ENCODE assay signal across 9 mouse cellular contexts in the genomic region with DNA sequence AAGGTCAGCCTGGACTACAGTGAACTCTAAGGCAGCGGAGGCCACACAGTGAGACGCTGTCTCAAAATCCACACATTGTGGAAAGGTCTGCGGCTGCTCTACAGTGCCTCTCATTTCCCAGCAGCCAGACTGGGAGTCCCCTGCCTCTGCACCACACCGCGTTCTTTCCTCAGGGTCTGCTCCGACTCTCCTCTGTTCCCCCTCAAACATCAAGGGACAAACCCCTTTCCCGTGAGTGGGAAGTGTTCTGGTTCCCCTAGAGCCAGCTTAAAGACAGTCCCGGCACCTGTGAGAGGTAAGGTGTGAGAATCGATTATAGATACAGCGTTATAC. TPM values are rescaled to one million over a fixed set of nuclear protein-coding genes. Genes with fewer than 3 reads are reported as not detected.
A peak's percentile ranks its signal among the peaks of the same experiment; 100 is the strongest.
DNase-seq lines count a peak whose midpoint lies in the region; ATAC-seq and TF ChIP-seq lines count a peak whose summit lies in the region.
"Had no signal": no experiment of that assay in that cellular context is flagged by ENCODE, and none has a peak within 500 bp of the region (broad histone marks: within the 10 kb centered on the region; RNA-seq: fewer than 3 reads in every experiment).

No protein-coding gene starts in this region.

- H3K9me3 ChIP-seq in heart, embryonic 15.5 days (replicated peaks), result no peaks in the 10 kb centered on the region
- no peaks in the 10 kb centered on the region for H3K9me3 ChIP-seq in midbrain, embryonic 11.5 days (ENCODE audit: control insufficient read depth, low read length)
- no peaks in the 10 kb centered on the region for H3K9me3 ChIP-seq in midbrain, embryonic 14.5 days (ENCODE audit: control insufficient read depth, low read length)
- H3K9me3 ChIP-seq in intestine, embryonic 15.5 days, result no peaks in the 10 kb centered on the region

- H3K27me3 ChIP-seq in heart, embryonic 15.5 days, result 0 out of 2 replicates have a peak, but pooled peaks cover 7% of the 10 kb centered on the region
- peaks cover 5% of the 10 kb centered on the region; the same call in 1 of the 2 replicates for H3K27me3 ChIP-seq in midbrain, embryonic 11.5 days (ENCODE audit: control insufficient read depth, insufficient read depth, low read length)
- no peaks in the 10 kb centered on the region for H3K27me3 ChIP-seq in midbrain, embryonic 14.5 days (ENCODE audit: control insufficient read depth, insufficient read depth, low read length)
- H3K27me3 ChIP-seq in intestine, embryonic 15.5 days (replicated peaks), result no peaks in the 10 kb centered on the region
- no peaks in the 10 kb centered on the region for H3K27me3 ChIP-seq in small intestine, adult 2 months (ENCODE audit: control insufficient read depth, insufficient read depth, low read length)

- peak overlapping the region; percentile 46 for H3K4me3 ChIP-seq in heart, embryonic 15.5 days
- H3K4me3 ChIP-seq in midbrain, embryonic 11.5 days (ENCODE audit: low read depth, low read length), result no peak overlapping the region
- no peak overlapping the region for H3K4me3 ChIP-seq in midbrain, embryonic 14.5 days (replicated peaks; ENCODE audit: low read depth, low read length)
- H3K4me3 ChIP-seq in intestine, embryonic 15.5 days (replicated peaks), result peak overlapping the region; percentile 28
- peak overlapping the region; percentile 73 for H3K4me3 ChIP-seq in small intestine, adult 2 months (ENCODE audit: low read depth, low read length)

- peak overlapping the region; percentile 80 for H3K27ac ChIP-seq in heart, embryonic 15.5 days
- H3K27ac ChIP-seq in midbrain, embryonic 11.5 days (ENCODE audit: low read depth, low read length), result no peak overlapping the region
- H3K27ac ChIP-seq in midbrain, embryonic 14.5 days (replicated peaks; ENCODE audit: low read depth, low read length), result no peak overlapping the region
- H3K27ac ChIP-seq in intestine, embryonic 15.5 days, result peak overlapping the region; percentile 56
- H3K27ac ChIP-seq in small intestine, adult 2 months (ENCODE audit: insufficient read depth, low read depth, low read length), result peak overlapping the region; percentile 80

- peaks cover 17% of the 10 kb centered on the region for H3K4me1 ChIP-seq in heart, embryonic 15.5 days (replicated peaks)
- 0 out of 2 replicates have a peak, but pooled peaks cover 5% of the 10 kb centered on the region for H3K4me1 ChIP-seq in midbrain, embryonic 11.5 days (ENCODE audit: control insufficient read depth, insufficient read depth, low read length)
- 0 out of 2 replicates have a peak, but pooled peaks cover 4% of the 10 kb centered on the region for H3K4me1 ChIP-seq in midbrain, embryonic 14.5 days (ENCODE audit: control insufficient read depth, insufficient read depth, low read length)
- peaks cover 31% of the 10 kb centered on the region for H3K4me1 ChIP-seq in intestine, embryonic 15.5 days (replicated peaks)
- peaks cover 18% of the 10 kb centered on the region for H3K4me1 ChIP-seq in small intestine, adult 2 months (ENCODE audit: control insufficient read depth, insufficient read depth, insufficient read length, low read length)

- H3K4me2 ChIP-seq in heart, embryonic 15.5 days, result peak overlapping the region; percentile 47
- H3K4me2 ChIP-seq in midbrain, embryonic 11.5 days, result no peak overlapping the region
- no peak overlapping the region for H3K4me2 ChIP-seq in midbrain, embryonic 14.5 days (ENCODE audit: low read length)
- peak overlapping the region; percentile 40 for H3K4me2 ChIP-seq in intestine, embryonic 15.5 days (replicated peaks)

- no peaks in the 10 kb centered on the region for H3K36me3 ChIP-seq in heart, embryonic 15.5 days
- H3K36me3 ChIP-seq in midbrain, embryonic 11.5 days (ENCODE audit: control insufficient read depth, insufficient read depth, low read length), result no peaks in the 10 kb centered on the region
- no peaks in the 10 kb centered on the region for H3K36me3 ChIP-seq in midbrain, embryonic 14.5 days (ENCODE audit: control insufficient read depth, insufficient read depth, low read length)
- H3K36me3 ChIP-seq in intestine, embryonic 15.5 days, result no peaks in the 10 kb centered on the region
- no peaks in the 10 kb centered on the region for H3K36me3 ChIP-seq in small intestine, adult 2 months (ENCODE audit: control insufficient read depth, insufficient read depth, low read length)

- intact Hi-C loops in heart, postnatal 36 days (cut with DNase I), result no loop called here

- TF ChIP-seq POLR2A in small intestine, adult 2 months (IDR thresholded peaks at IDR 0.05; ENCODE audit: low read depth, low read length), result 0 out of 2 replicates have a peak, but pooled peaks have one; percentile 27

- 48% methylated on average over 10 of the region's 10 CpGs for WGBS in heart, embryonic 15.5 days
- WGBS in midbrain, embryonic 11.5 days, result 53% methylated on average over 10 of the region's 10 CpGs
- 67% methylated on average over 10 of the region's 10 CpGs for WGBS in midbrain, embryonic 14.5 days
- WGBS in intestine, embryonic 15.5 days, result 61% methylated on average over 10 of the region's 10 CpGs
- WGBS in small intestine, adult 2 months, result 76% methylated on average over 10 of the region's 10 CpGs

- peak overlapping the region; percentile 47 for H3K9ac ChIP-seq in heart, embryonic 15.5 days
- no peak overlapping the region for H3K9ac ChIP-seq in midbrain, embryonic 11.5 days (ENCODE audit: low read length)
- no peak overlapping the region for H3K9ac ChIP-seq in midbrain, embryonic 14.5 days (replicated peaks; ENCODE audit: low read length)
- no peak overlapping the region for H3K9ac ChIP-seq in intestine, embryonic 15.5 days

- DNase-seq in heart, postnatal 36 days, result no peak
- DNase-seq in midbrain, embryonic 11.5 days (ENCODE audit: low spot score, missing footprints), result peak; percentile 75
- no peak for DNase-seq in midbrain, embryonic 14.5 days
- no peak for DNase-seq in ovary, postnatal 10 days (ENCODE audit: low spot score)

- no peak for ATAC-seq in heart, embryonic 15.5 days (replicated peaks; ENCODE audit: insufficient number of reproducible peaks, insufficient read depth, low FRiP score, low read depth)
- no peak for ATAC-seq in midbrain, embryonic 11.5 days (ENCODE audit: low FRiP score)
- no peak for ATAC-seq in midbrain, embryonic 14.5 days (ENCODE audit: low FRiP score, low TSS enrichment)
- no peak for ATAC-seq in intestine, embryonic 15.5 days
- ATAC-seq in monocyte, adult 5-6 weeks (replicated peaks; ENCODE audit: insufficient number of reproducible peaks, low FRiP score, low TSS enrichment, poor library complexity, severe bottlenecking), result no peak
- ATAC-seq: forebrain, embryonic 16.5 days had no signal

- TF ChIP-seq CTCF in small intestine, adult 2 months (IDR thresholded peaks at IDR 0.05; ENCODE audit: extremely low read depth, insufficient read length, insufficient replicate concordance, low read depth, low read length), result no peak

RNA-seq across cellular contexts. Expression of gene Abi3, which starts 0.8 kb away (rescaled TPM):
- 13.0 and 22.0 TPM in 2 replicates for polyA plus RNA-seq in heart, embryonic 15.5 days (2015; fragmentation: Nextera tagmentation; extraction: Ambion mirVana)
- total RNA-seq in heart, postnatal 36 days (2021), result 10 to 100 TPM in 1 of 2 experiments, 1 to 10 TPM in 1; 9.3 to 13.7 TPM
- 1.2 and 2.1 TPM in 2 replicates for polyA plus RNA-seq in midbrain, embryonic 11.5 days (2014; fragmentation: Nextera tagmentation; extraction: Ambion mirVana)
- polyA plus RNA-seq in midbrain, embryonic 14.5 days (2014; fragmentation: Nextera tagmentation; extraction: Ambion mirVana), result 0.26 and 0.64 TPM in 2 replicates
- 9.5 and 10.0 TPM in 2 replicates for polyA plus RNA-seq in intestine, embryonic 15.5 days (2015; fragmentation: Nextera tagmentation; extraction: Ambion mirVana)
- polyA plus RNA-seq in small intestine, adult 2 months (2012; rRNA removed), result 34.0 and 73.5 TPM in 2 replicates
- total RNA-seq in monocyte, adult 5-6 weeks (2017), result 160 to 201 TPM (median 188 TPM) in 3 replicates

RNA-seq across cellular contexts. Expression of gene Gngt2, which starts 4.4 kb away (rescaled TPM):
- polyA plus RNA-seq in heart, embryonic 15.5 days (2015; fragmentation: Nextera tagmentation; extraction: Ambion mirVana), result 29.4 and 31.8 TPM in 2 replicates
- 10 to 100 TPM; 15.3 to 23.5 TPM for total RNA-seq in heart, postnatal 36 days (2021)
- polyA plus RNA-seq in midbrain, embryonic 11.5 days (2014; fragmentation: Nextera tagmentation; extraction: Ambion mirVana), result 4.9 and 5.6 TPM in 2 replicates
- polyA plus RNA-seq in midbrain, embryonic 14.5 days (2014; fragmentation: Nextera tagmentation; extraction: Ambion mirVana), result 1.8 TPM in 2 replicates
- polyA plus RNA-seq in intestine, embryonic 15.5 days (2015; fragmentation: Nextera tagmentation; extraction: Ambion mirVana), result 20.3 and 21.7 TPM in 2 replicates
- 2.1 and 4.7 TPM in 2 replicates for polyA plus RNA-seq in small intestine, adult 2 months (2012; rRNA removed)
- 863 to 2,060 TPM (median 1,763 TPM) in 3 replicates for total RNA-seq in monocyte, adult 5-6 weeks (2017)

RNA-seq across cellular contexts. Expression of gene Phospho1, which starts 17.2 kb away (rescaled TPM):
- 4.5 and 5.3 TPM in 2 replicates for polyA plus RNA-seq in heart, embryonic 15.5 days (2015; fragmentation: Nextera tagmentation; extraction: Ambion mirVana)
- total RNA-seq in heart, postnatal 36 days (2021), result 100 to 1,000 TPM; 174 to 180 TPM
- not detected in 2 replicates for polyA plus RNA-seq in midbrain, embryonic 11.5 days (2014; fragmentation: Nextera tagmentation; extraction: Ambion mirVana)
- 0.33 TPM in 1 of 2 replicates, not detected in the other for polyA plus RNA-seq in midbrain, embryonic 14.5 days (2014; fragmentation: Nextera tagmentation; extraction: Ambion mirVana)
- polyA plus RNA-seq in intestine, embryonic 15.5 days (2015; fragmentation: Nextera tagmentation; extraction: Ambion mirVana), result 0.55 and 0.56 TPM in 2 replicates
- polyA plus RNA-seq in small intestine, adult 2 months (2012; rRNA removed), result 236 and 278 TPM in 2 replicates
- total RNA-seq in monocyte, adult 5-6 weeks (2017), result 2.8 to 3.6 TPM in 2 of 3 replicates, not detected in the other
- polyA plus RNA-seq: forebrain, embryonic 16.5 days had no signal

Comparison
In these comparisons a context has a peak if more than half of its experiments do, and no peak if none do; other contexts are left out.
1. H3K27ac ChIP-seq: peak in heart, embryonic 15.5 days (single experiment), intestine, embryonic 15.5 days (single experiment) and small intestine, adult 2 months (single experiment); none in midbrain, embryonic 11.5 days (single experiment) and midbrain, embryonic 14.5 days (single experiment).
2. H3K4me2 ChIP-seq: peak in heart, embryonic 15.5 days (single experiment) and intestine, embryonic 15.5 days (single experiment); none in midbrain, embryonic 11.5 days (single experiment) and midbrain, embryonic 14.5 days (single experiment).
3. H3K4me3 ChIP-seq: peak in heart, embryonic 15.5 days (single experiment), intestine, embryonic 15.5 days (single experiment) and small intestine, adult 2 months (single experiment); none in midbrain, embryonic 11.5 days (single experiment) and midbrain, embryonic 14.5 days (single experiment).
4. RNA of gene Phospho1, which starts 17.2 kb away (polyA plus RNA-seq): 236 to 278 TPM in small intestine, adult 2 months; 4.5 to 5.3 TPM in heart, embryonic 15.5 days, 0.55 to 0.56 TPM in intestine, embryonic 15.5 days, 0.33 TPM in midbrain, embryonic 14.5 days and not detected in midbrain, embryonic 11.5 days; every median in the first group is over 10 times any median in the second.